In genomic region chr4:148808839-148809238, GRCm38 (mm10) we compare ENCODE assay signal across 13 mouse cellular contexts.
"Had no signal": no experiment of that assay in that cellular context is flagged by ENCODE, and none has a peak within 500 bp of the region (broad histone marks: within the 10 kb centered on the region; RNA-seq: fewer than 3 reads in every experiment).

No protein-coding gene starts in this region.

- H3K4me2 ChIP-seq: limb, embryonic 13.5 days; midbrain, embryonic 12.5 days had no signal

- H3K4me3 ChIP-seq: layer of hippocampus, adult 2 months; limb, embryonic 13.5 days; midbrain, embryonic 12.5 days had no signal

- H3K27ac ChIP-seq: layer of hippocampus, adult 2 months; limb, embryonic 13.5 days; liver, embryonic 14.5 days; midbrain, embryonic 12.5 days had no signal

- H3K9ac ChIP-seq: limb, embryonic 13.5 days; liver, embryonic 14.5 days; midbrain, embryonic 12.5 days had no signal

- DNase-seq: kidney, postnatal 10 days; kidney, postnatal 4 days; left cerebral cortex, postnatal 4 days; lung, adult 18-20 months; right cerebral cortex, postnatal 4 days; spleen, adult 18-20 months; thymus, adult 18-20 months; thymus, postnatal 14 days had no signal

- H3K9me3 ChIP-seq: limb, embryonic 13.5 days; midbrain, embryonic 12.5 days had no signal

- H3K36me3 ChIP-seq: limb, embryonic 13.5 days; midbrain, embryonic 12.5 days had no signal

- ATAC-seq: midbrain, embryonic 16.5 days had no signal
